Mouse (Mus musculus): ENCODE data around the gene Gdf15.

GRCm38 (mm10) chr8:70594621-70595564 lies 37.4 kb downstream of the Gdf15 start:
- TF ChIP-seq GATA1 (IDR thresholded peaks at IDR 0.05; ENCODE audit: low read length) (no peak), TAL1 (IDR thresholded peaks at IDR 0.05; ENCODE audit: low read length) (no peak)
